Mouse (Mus musculus) retina, postnatal 7 days (tissue): ENCODE measurements at regions not wholly inside any gene's neighbourhood (a gene's known extent, or its start where the extent isn't known, plus 50 kb on each side); places are given as distances from the start of the nearest gene placed in this dataset.
"Not testable (repeated sequence)": the region's sequence is repeated elsewhere in the genome, so short reads cannot be mapped to it uniquely, and the experiment has no call there.

Source experiments
- DNase-seq: peaks from one replicate; pipeline ENCODE4 v3.0.0-alpha.2; 2012; ENCODE audit warnings: low read depth, low spot score

DNA sequence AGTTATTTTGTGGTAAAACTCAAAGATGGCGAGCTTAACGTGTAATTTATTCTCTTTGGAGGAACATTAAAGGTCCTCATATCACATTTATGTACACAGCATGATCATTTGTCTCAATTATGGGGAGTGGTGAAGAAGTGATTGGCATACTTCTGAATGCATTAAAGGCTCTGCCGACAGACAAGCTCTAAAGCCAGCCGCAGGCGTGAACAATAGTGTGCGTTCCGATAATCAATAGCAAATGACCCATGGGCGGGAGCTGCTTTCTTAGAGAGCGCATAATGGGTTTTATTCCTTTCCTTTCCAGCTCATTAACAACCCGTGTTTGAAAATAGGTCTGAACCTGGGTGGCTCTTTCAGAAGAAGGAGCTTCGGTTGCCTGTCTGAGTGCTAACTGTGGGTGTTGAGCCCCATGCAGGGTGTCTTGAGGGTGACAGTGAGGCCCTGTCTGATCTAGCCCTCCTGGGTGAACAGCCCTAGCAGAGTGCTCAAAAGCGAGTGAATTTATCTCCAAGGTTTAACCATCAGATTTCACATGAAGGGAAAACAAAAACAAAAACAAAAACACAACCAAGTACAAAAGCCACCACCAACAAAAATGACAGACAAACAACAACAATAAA, 210.5 kb downstream of the Zfp619 start:
- DNase-seq: no peak

DNA sequence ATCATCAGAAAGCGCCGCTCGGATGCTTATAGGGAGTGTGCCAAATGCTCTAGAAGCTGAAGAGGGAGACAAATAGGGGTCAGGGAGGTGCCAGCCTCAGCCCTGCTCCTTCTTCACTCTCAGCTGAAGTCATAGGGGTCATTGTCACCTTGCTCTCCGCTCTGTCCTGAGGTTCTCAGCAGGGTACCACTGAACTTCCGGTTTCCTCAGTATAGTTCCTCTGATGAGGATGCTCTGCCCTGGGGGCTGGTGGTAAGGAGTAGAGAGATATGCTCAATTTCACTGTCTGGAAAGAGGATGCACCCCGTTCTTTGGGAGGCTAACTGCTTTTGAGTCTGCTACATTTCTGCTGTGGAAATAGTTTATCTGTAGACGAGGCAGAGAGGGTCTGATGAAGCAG, 211.4 kb downstream of the Zfp619 start:
- no peak for DNase-seq

DNA sequence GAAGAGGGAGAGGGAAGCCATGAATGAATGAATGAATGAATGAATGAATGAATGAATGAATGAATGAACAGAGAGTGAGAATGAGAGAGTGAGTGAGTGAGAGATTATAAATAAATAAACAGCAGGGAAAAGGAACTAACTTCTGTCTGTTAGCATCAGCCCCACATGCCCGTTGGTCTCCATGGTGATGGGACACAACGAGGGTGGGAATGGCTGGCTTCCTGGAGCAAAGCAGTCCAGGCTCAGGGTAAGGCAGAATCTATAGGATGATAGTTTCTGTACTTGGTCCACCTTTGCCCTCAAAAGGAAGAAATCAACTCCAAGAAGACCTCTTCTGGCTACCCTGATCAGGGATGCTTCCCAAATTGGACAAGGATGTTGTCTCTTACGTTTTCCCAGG, 212.2 kb downstream of the Zfp619 start:
- DNase-seq: no peak

- no peak for DNase-seq
Observed at GRCm38 (mm10) chr7:39732790-39733189, 215.2 kb downstream of the Zfp619 start.

DNA sequence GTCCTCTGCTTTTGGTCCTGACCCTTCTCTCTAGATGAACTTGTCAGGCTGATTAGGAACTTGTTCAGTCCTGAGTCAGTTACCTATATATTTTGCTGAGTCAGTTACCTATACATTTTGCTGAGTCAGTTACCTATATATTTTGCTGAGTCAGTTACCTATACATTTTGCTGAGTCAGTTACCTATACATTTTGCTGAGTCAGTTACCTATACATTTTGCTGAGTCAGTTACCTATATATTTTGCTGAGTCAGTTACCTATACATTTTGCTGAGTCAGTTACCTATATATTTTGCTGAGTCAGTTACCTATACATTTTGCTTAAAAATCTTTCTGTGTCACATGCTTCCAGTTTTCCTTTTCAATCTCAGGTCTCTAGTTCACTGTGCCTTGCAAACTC, 230.8 kb downstream of the Zfp619 start:
- DNase-seq: not testable (repeated sequence)

DNA sequence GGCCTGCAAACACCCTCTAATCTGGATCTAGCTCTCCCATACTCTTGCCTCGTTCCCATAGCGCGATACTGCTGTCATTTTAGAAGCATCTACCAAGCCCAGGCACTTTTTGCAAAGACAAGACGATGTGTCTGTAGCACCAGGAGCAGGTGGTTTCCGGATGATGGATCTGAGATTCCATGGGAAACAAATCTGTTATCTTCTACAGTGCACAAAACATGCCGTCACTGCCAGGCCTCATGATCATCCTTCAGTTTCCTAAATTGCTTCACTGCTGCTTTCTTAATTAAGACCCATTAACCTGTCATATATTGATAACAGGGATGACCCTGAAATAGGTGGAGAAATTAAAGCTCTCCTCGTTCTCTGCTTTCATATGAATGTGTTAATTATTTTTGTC, 232.9 kb downstream of the Zfp619 start:
- no peak for DNase-seq

DNA sequence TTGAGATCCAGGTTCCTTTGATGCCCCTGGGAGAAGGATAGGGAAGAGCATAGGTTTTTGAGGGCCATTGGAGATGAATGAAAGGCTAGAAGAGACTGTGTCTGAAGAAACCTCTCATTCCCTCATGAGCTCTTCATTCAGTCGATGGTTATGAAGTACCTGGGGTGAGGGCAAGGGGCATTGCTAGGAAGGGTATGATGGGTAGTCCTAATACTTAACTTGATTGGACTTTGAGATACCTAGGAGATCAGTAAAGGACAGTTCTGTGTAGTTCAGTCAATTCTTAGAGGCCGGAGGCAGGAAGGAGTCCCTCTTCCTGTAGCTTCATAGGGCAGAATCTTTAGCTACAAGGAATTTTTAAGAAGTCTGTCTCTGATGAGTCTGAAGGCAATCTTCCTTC, 246.8 kb downstream of the Zfp619 start:
- DNase-seq: no peak

DNA sequence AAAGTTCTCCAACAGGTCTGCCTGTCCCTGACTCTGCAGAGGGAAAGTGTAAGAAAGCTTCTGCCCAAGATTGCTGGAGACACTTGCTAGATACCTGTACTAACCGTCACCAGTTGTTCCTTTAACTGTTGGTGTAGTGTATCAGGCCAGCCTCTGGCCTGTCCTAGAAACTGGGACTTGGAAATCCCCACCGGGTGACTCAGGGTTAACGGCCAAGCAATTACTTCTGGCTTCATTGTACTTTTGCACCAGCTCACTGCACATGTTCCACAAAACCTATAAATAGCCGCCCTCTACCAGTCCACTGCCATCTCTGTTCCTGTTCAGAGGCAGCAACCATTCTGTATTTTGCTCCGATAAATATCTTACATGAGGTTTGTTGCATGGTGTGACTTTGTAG, 247.5 kb downstream of the Zfp619 start:
- no peak for DNase-seq

GRCm38 (mm10) chr7:39773291-39773690, 255.7 kb downstream of the Zfp619 start:
- no peak for DNase-seq

DNA sequence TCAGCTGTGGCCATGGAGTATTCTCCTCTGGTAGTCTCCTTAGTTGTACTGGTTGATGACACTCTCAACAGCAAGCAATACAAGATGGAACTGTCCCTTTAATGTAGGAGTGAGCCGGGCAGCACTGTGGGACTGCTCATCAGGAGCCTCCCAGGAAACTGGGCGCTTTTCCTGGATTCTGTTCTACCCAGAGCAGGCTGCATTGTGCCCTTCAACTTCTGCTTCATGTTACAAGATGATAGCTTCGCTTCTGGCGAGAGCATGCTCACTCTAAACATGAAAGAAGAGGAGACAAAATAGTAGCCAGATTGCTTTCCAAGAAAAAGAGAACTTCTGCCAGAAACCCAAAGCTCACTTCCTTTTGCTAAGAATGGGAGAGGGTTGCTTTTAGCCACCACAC, 271.8 kb downstream of the Zfp619 start:
- DNase-seq: no peak

DNA sequence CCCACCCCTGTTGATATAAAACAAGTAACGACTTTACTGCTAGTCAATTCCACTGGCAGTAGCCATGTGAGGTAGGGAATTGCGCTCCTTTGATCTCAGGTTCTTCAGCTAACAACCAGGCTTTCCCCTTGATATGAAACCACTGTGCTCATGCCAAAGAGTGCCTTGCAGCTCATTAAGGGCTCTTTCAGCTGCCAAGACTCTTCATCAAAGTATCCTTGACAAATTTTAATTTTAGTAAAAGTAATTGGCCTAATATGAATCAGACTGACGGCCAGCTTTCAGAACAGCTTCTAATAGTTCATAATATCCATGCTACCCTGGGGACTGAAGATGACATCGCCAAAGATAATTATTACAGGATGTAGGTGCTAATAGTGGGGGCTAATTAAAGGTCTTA, 272.3 kb downstream of the Zfp619 start:
- DNase-seq: no peak

GRCm38 (mm10) chr7:39794751-39795150, 277.2 kb downstream of the Zfp619 start:
- no peak for DNase-seq

DNA sequence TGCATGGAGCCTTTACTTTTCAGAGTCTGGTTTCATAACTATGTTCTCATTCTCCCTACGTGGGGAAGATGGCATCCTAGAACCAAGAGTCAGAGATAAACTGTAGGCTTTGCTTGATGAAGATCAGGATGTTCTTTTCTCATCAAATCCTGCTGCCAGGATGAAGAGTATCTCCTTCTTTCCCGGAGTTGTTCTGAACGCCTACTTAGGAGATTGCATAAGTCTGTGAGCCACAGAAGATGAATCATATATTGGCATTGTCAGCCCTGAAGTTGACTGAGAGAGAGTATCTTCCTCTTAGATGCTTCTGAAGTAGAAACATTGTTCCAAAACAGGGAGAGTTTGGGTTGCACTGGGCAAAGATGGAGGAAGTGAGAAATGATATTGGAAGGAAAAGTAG, 286.7 kb downstream of the Zfp619 start:
- DNase-seq: no peak

GRCm38 (mm10) chr7:39818036-39818435, 300.5 kb downstream of the Zfp619 start:
- no peak for DNase-seq

DNA sequence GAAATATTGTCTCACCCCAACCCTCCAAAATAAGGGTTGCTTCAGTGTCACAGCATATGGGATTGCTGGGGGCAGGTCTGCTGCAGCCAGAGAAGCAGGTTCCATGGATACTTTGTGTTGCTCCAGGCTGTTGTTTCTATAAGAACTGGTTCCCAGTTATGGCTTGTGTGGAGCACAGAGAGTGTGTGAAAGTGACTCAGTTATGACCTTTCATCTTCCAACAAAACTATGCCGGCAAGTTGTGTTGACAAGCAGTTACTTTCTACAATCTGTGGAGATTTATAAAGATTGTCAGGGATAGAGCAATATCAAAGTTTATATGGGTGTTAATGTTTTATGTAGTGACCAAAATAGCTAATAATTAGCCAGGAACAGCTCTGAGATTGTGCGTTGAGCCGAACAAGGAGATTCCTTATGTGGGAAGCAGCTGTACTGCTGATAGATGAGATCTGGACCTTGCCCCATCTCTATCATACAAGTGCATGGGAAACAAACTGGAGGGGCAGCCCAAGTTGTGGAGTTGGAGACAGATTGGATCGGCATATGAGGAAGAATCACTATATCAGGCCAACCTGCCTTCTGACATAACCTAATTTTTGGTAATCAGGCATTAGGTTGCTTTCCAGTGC, 305.1 kb downstream of the Zfp619 start:
- no peak for DNase-seq

- no peak for DNase-seq
Observed at GRCm38 (mm10) chr7:39828378-39828777, 310.8 kb downstream of the Zfp619 start.

- DNase-seq: no peak
Observed at GRCm38 (mm10) chr7:39830831-39831230, 313.3 kb downstream of the Zfp619 start.

DNA sequence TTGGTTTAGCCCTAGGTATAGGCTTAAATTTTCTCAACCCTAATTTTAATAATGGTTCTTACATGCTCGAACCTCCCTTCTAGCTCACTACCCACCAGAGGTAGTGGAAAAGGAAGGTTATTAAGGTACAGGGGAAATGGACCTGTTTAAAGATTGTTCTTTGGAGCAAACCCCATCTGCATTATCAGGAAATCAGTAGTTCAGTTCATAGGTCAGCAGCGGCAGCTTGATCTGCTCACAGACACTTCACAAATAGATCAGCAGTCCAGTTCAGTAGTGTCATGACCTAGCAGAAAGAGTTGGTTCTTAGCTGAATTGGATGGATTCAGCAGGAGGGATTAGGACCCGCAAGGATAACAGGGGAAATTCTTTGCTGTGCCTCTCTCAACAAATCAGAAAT, 324.4 kb downstream of the Zfp619 start:
- DNase-seq: no peak

DNA sequence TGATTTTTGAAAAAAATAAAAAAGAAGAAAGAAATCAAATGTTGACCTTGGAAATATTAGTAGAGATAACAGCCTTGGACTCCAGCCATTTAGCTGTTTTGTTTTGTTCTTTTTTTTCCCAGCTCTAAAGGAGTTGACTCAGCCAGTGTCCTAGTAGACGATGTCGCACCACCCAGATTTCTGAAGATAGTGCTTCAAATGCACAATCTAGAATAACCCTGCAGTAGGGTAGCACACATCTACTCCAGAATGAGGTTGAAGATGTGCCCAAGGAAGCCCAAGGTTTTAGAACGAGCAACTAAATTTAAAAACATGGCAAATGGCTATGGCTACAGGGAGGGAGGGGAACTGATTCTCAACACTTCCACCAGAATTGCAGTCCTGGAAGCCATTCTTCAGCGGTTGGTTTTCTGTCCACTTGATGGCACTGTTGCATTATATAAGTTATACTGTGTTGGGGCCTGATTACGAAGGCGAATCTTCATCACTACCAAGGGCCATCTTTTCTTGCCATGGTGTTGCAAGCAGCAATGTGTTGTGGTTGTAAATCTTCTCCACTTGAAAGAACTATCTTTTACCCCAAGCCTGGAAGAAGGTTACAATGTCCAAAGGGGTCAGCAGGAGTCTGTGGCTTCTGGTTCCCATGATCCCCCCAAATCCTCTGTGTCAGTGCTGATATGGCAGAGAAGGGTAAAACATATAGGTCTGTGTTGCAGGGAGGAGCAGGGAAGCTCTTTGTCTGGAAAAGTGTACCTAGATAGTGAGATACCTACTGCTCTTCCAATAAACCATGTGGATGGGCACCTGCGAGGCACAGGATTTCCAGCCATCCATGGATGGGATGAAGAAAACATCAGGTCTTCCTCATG, 330.6 kb downstream of the Zfp619 start:
- peak; percentile 56 for DNase-seq

- no peak for DNase-seq
Observed at GRCm38 (mm10) chr7:39857301-39857700, 339.7 kb downstream of the Zfp619 start.

GRCm38 (mm10) chr7:39862835-39863234, 345.3 kb downstream of the Zfp619 start:
- DNase-seq: no peak

DNA sequence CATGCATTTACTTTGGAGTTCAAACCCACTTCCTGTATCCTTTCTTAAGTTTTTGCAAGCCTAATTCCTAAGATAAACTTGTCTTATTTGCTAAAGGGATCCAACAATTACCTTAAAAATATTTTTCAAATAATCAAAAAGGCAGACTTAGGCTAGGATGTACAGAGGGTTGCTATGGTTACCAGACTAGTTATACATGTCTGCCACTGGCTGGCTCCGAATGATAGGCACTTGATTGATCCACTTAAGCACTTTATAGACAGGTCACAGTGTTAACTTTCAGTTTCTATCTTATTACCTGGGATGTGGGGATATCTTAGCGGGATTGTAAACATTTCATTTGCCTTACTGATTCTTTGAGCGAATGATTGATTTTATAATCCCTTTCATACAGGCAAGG, 346.6 kb downstream of the Zfp619 start:
- DNase-seq: no peak

- DNase-seq: no peak
Observed at GRCm38 (mm10) chr7:39864781-39865180, 347.2 kb downstream of the Zfp619 start.
